Mouse (Mus musculus): ENCODE measurements at regions not wholly inside any gene's neighbourhood (a gene's known extent, or its start where the extent isn't known, plus 50 kb on each side); places are given as distances from the start of the nearest gene placed in this dataset.

GRCm38 (mm10) chr6:98609133-98609532, 266.6 kb upstream of the Gm765 start:
- no peak for DNase-seq (ENCODE audit: low spot score in 2 of 2)

- no peak for DNase-seq (ENCODE audit: low spot score in 2 of 2)
Observed at GRCm38 (mm10) chr6:98606680-98607079, 264.1 kb upstream of the Gm765 start.

- no peak for DNase-seq (ENCODE audit: low spot score in 2 of 2)
Observed at GRCm38 (mm10) chr6:98597612-98598011, 255.1 kb upstream of the Gm765 start.

GRCm38 (mm10) chr6:98590989-98591388, 248.4 kb upstream of the Gm765 start:
- no peak for DNase-seq (ENCODE audit: low spot score in 2 of 2)

- DNase-seq (ENCODE audit: low spot score in 2 of 2): no peak
Observed at GRCm38 (mm10) chr6:98588979-98589378, 246.4 kb upstream of the Gm765 start.

GRCm38 (mm10) chr6:98584541-98584940, 242.0 kb upstream of the Gm765 start:
- DNase-seq (ENCODE audit: low spot score in 2 of 2): no peak

GRCm38 (mm10) chr6:98582826-98583225, 240.3 kb upstream of the Gm765 start:
- no peak for DNase-seq (ENCODE audit: low spot score in 2 of 2)

- DNase-seq (ENCODE audit: low spot score in 2 of 2): no peak
Observed at GRCm38 (mm10) chr6:98575227-98575626, 232.7 kb upstream of the Gm765 start.

- DNase-seq (ENCODE audit: low spot score in 2 of 2): no peak
Observed at GRCm38 (mm10) chr6:98555702-98556101, 213.1 kb upstream of the Gm765 start.

- no peak for DNase-seq (ENCODE audit: low spot score in 2 of 2)
Observed at GRCm38 (mm10) chr6:98553922-98554321, 211.4 kb upstream of the Gm765 start.

GRCm38 (mm10) chr6:98551781-98552180, 209.2 kb upstream of the Gm765 start:
- no peak for DNase-seq (ENCODE audit: low spot score in 2 of 2)

GRCm38 (mm10) chr6:98526882-98527440, 184.4 kb upstream of the Gm765 start:
- no peak for DNase-seq (ENCODE audit: low spot score in 2 of 2)

- DNase-seq (ENCODE audit: low spot score in 2 of 2): peak; percentile 51 to 53
Observed at GRCm38 (mm10) chr6:98525286-98525685, 182.7 kb upstream of the Gm765 start.

- DNase-seq (ENCODE audit: low spot score in 2 of 2): no peak
Observed at GRCm38 (mm10) chr6:98524659-98525058, 182.1 kb upstream of the Gm765 start.

- DNase-seq (ENCODE audit: low spot score in 2 of 2): no peak
Observed at GRCm38 (mm10) chr6:98521526-98521925, 179.0 kb upstream of the Gm765 start.

- DNase-seq (ENCODE audit: low spot score in 2 of 2): no peak
Observed at GRCm38 (mm10) chr6:98514826-98515225, 172.3 kb upstream of the Gm765 start.

- DNase-seq (ENCODE audit: low spot score in 2 of 2): peak; percentile 46 to 69
Observed at GRCm38 (mm10) chr6:98514376-98514775, 171.8 kb upstream of the Gm765 start.

- no peak for DNase-seq (ENCODE audit: low spot score in 2 of 2)
Observed at GRCm38 (mm10) chr6:98513217-98513616, 170.7 kb upstream of the Gm765 start.

GRCm38 (mm10) chr6:98502726-98503125, 160.2 kb upstream of the Gm765 start:
- no peak for DNase-seq (ENCODE audit: low spot score in 2 of 2)

GRCm38 (mm10) chr6:98499721-98500120, 157.2 kb upstream of the Gm765 start:
- DNase-seq (ENCODE audit: low spot score in 2 of 2): no peak

- no peak for DNase-seq (ENCODE audit: low spot score in 2 of 2)
Observed at GRCm38 (mm10) chr6:98486626-98487025, 144.1 kb upstream of the Gm765 start.

- DNase-seq (ENCODE audit: low spot score in 2 of 2): no peak
Observed at GRCm38 (mm10) chr6:98483319-98484123, 141.0 kb upstream of the Gm765 start.

GRCm38 (mm10) chr6:98482319-98482718, 139.8 kb upstream of the Gm765 start:
- DNase-seq (ENCODE audit: low spot score in 2 of 2): no peak
